Mouse (Mus musculus) thymus, postnatal 25 days (tissue): ENCODE measurements at regions not wholly inside any gene's neighbourhood (a gene's known extent, or its start where the extent isn't known, plus 50 kb on each side); places are given as distances from the start of the nearest gene placed in this dataset.

ENCODE experiments used
- DNase-seq: peaks from one replicate; pipeline ENCODE4 v3.0.0; 2022

- DNase-seq, result no peak
These were observed 386.8 kb downstream of the Gm8797 start for GRCm38 (mm10) chr3:6137374-6137773.

DNA sequence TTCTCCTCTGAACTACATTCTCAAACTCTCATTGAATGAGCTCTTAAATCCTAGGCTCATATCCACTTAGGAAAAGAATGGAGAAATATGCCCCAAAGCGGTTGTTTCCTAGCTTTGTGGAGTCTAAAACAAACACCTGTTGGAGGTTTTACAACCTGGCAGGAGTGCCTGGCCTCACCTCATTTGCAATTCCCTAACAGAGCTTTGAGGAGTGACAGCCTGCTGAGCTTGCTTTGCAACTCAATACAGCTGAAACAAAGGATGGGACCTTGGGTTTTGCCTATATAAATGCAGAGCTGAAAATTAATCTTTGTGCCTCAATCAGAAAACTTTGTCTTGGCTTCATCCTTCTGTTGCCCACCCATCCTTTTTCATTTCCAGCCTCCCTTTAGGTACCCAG, 423.2 kb downstream of the Gm8797 start:
- no peak for DNase-seq

DNA sequence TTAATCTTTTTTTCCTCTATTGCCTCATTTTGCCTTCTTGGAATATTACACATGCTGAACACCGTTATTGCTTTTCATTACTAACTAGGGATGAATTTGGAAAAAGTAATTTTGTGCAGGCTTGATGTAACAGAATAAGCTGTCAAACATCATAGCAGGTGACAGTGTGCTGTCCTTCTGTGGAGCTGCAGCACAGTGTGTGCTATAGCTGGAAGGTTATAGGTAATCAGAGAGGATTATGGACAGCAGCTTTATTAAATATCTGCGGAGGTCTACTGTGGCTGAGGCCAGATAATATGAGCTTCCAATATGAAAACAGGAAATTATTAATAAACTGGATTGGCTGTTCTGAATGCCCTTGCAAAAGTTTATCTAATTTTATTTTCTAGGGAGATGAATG, 431.9 kb downstream of the Gm8797 start:
- no peak for DNase-seq

GRCm38 (mm10) chr3:6183400-6183799, 432.8 kb downstream of the Gm8797 start:
- DNase-seq, result no peak

GRCm38 (mm10) chr3:6204656-6205055, 415.6 kb downstream of the 1700008P02Rik start:
- DNase-seq, result no peak

DNA sequence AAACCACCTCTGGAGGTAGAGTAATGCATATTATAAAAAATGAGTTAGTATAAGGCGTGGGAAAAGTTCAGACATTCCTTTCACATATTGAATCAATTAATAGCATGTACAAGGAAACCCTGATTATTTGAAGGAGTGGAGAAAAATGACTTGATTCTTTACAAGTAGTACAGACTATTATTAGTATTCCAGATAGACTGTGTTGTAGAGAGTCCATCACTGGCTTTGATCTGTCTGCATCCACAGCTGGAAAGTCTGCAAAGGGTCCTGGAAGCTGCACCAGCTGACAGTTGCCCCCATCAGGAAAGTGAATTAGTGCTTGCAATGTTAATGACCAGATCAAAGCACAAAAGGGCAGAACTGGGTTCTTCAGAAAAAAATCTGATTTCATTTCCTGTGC, 391.6 kb downstream of the 1700008P02Rik start:
- DNase-seq, result no peak
